In the genomic region with DNA sequence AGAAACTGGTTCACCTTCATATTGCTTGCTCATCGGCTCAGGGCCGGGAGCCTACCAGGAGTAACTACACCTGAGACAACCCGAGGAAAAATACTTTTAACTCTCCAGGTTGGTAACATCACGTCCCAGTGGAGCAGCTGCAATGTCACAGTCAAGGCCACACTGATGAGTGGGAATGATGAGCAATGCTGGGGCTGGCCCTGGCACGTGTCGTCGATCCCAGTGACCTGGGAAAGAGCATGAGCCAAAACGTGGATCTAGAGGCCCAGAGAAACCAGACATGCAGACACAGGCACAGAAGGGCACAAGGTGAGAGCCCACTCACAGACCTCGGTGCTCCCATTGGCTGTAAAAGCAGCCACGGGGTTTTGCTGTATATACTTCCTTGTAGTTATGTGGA, we compare ENCODE assay signal across 26 mouse cellular contexts.
DNase-seq lines count a peak whose midpoint lies in the region; ATAC-seq lines count a peak whose summit lies in the region.
"Had no signal": no experiment of that assay in that cellular context is flagged by ENCODE, and none has a peak within 500 bp of the region (broad histone marks: within the 10 kb centered on the region; RNA-seq: fewer than 3 reads in every experiment).

No protein-coding gene starts in this region.

- H3K27ac ChIP-seq in lung, embryonic 15.5 days = peak overlapping the region; percentile 69
- 0 out of 2 replicates have a peak overlapping the region, but pooled peaks have one; percentile 50 for H3K27ac ChIP-seq in embryonic facial prominence, embryonic 14.5 days (replicated peaks; ENCODE audit: low read depth, low read length)
- H3K27ac ChIP-seq: forebrain, embryonic 12.5 days; heart, adult 2 months; hindbrain, embryonic 15.5 days; liver, embryonic 14.5 days; midbrain, embryonic 12.5 days had no signal

- H3K9ac ChIP-seq in lung, embryonic 15.5 days = no peak overlapping the region
- no peak overlapping the region for H3K9ac ChIP-seq in embryonic facial prominence, embryonic 14.5 days (ENCODE audit: low read depth, low read length)
- H3K9ac ChIP-seq: forebrain, embryonic 12.5 days; heart, embryonic 15.5 days; hindbrain, embryonic 15.5 days; limb, embryonic 15.5 days; liver, embryonic 14.5 days; midbrain, embryonic 12.5 days had no signal

- H3K27me3 ChIP-seq in lung, embryonic 15.5 days = no peaks in the 10 kb centered on the region
- no peaks in the 10 kb centered on the region for H3K27me3 ChIP-seq in embryonic facial prominence, embryonic 14.5 days (replicated peaks; ENCODE audit: control insufficient read depth, insufficient read depth, low read length)
- H3K27me3 ChIP-seq: CH12.LX; forebrain, embryonic 12.5 days; heart, embryonic 15.5 days; hindbrain, embryonic 15.5 days; limb, embryonic 15.5 days; midbrain, embryonic 12.5 days; Patski had no signal

- no peaks in the 10 kb centered on the region for H3K9me3 ChIP-seq in lung, embryonic 15.5 days
- H3K9me3 ChIP-seq in embryonic facial prominence, embryonic 14.5 days (ENCODE audit: control insufficient read depth, low read length) = no peaks in the 10 kb centered on the region
- H3K9me3 ChIP-seq: forebrain, embryonic 12.5 days; heart, embryonic 15.5 days; hindbrain, embryonic 15.5 days; limb, embryonic 15.5 days; midbrain, embryonic 12.5 days had no signal

- no peak overlapping the region for H3K4me2 ChIP-seq in lung, embryonic 15.5 days
- H3K4me2 ChIP-seq in embryonic facial prominence, embryonic 14.5 days (ENCODE audit: low read depth, low read length) = no peak overlapping the region
- H3K4me2 ChIP-seq: forebrain, embryonic 12.5 days; heart, embryonic 15.5 days; hindbrain, embryonic 15.5 days; limb, embryonic 15.5 days; midbrain, embryonic 12.5 days had no signal

- peaks cover 47% of the 10 kb centered on the region for H3K4me1 ChIP-seq in lung, embryonic 15.5 days
- H3K4me1 ChIP-seq in embryonic facial prominence, embryonic 14.5 days (ENCODE audit: control insufficient read depth, insufficient read depth, low read length) = peaks cover 46% of the 10 kb centered on the region

- no peak overlapping the region for H3K4me3 ChIP-seq in lung, embryonic 15.5 days
- no peak overlapping the region for H3K4me3 ChIP-seq in embryonic facial prominence, embryonic 14.5 days (ENCODE audit: low read depth, low read length)
- H3K4me3 ChIP-seq: erythroblast, embryonic 14.5 days; forebrain, embryonic 12.5 days; heart, adult 2 months; heart, embryonic 15.5 days; hindbrain, embryonic 15.5 days; limb, embryonic 15.5 days; midbrain, embryonic 12.5 days had no signal

- no peak for ATAC-seq in lung, embryonic 15.5 days (ENCODE audit: borderline replicate concordance, extremely low read depth, low FRiP score, low TSS enrichment)
- ATAC-seq in embryonic facial prominence, embryonic 14.5 days (ENCODE audit: low read depth) = no peak
- ATAC-seq: Patski had no signal

- peak; percentile 27 to 37 for DNase-seq in gastrocnemius, adult 8-10 months (ENCODE audit: low spot score in 2 of 2)
- DNase-seq in gastrocnemius, postnatal 14 days = no peak
- DNase-seq in lung, postnatal 25 days (ENCODE audit: low spot score) = no peak
- peak; percentile 69 for DNase-seq in adrenal gland, postnatal 10 days
- DNase-seq in embryonic facial prominence, embryonic 14.5 days (ENCODE audit: low spot score) = no peak
- DNase-seq in spleen, postnatal 36 days (ENCODE audit: low spot score in 2 of 2) = no peak
- no peak for DNase-seq in adipocyte (ENCODE audit: low spot score)
- DNase-seq: B cell, adult 2 months; cerebellum, adult 8-10 months; heart, adult 2 months; heart, postnatal 4 days; kidney, adult 11 months; kidney, postnatal 4 days; lung, postnatal 14 days; thymus, postnatal 14 days had no signal

- intact Hi-C loops in gastrocnemius, postnatal 14 days (cut with DNase I; ENCODE audit: low total_unique reads) = no loop called here

- 63% methylated on average over 10 of the region's 10 CpGs for WGBS in lung, embryonic 15.5 days
- WGBS in embryonic facial prominence, embryonic 14.5 days = 81% methylated on average over 10 of the region's 10 CpGs

- no peaks in the 10 kb centered on the region for H3K36me3 ChIP-seq in lung, embryonic 15.5 days
- no peaks in the 10 kb centered on the region for H3K36me3 ChIP-seq in embryonic facial prominence, embryonic 14.5 days (ENCODE audit: control insufficient read depth, insufficient read depth, low read length)
- H3K36me3 ChIP-seq: forebrain, embryonic 12.5 days; G1E; heart, embryonic 15.5 days; hindbrain, embryonic 15.5 days; limb, embryonic 15.5 days had no signal

Comparison
In these comparisons a context has a peak if more than half of its experiments do, and no peak if none do; other contexts are left out.
1. DNase-seq: peak in gastrocnemius, adult 8-10 months (2 of 2) and adrenal gland, postnatal 10 days (single experiment); none in gastrocnemius, postnatal 14 days (single experiment), lung, postnatal 25 days (single experiment), embryonic facial prominence, embryonic 14.5 days (single experiment), spleen, postnatal 36 days (0 of 2) and adipocyte (single experiment).